ENCODE assay signal across 22 mouse cellular contexts in the genomic region with DNA sequence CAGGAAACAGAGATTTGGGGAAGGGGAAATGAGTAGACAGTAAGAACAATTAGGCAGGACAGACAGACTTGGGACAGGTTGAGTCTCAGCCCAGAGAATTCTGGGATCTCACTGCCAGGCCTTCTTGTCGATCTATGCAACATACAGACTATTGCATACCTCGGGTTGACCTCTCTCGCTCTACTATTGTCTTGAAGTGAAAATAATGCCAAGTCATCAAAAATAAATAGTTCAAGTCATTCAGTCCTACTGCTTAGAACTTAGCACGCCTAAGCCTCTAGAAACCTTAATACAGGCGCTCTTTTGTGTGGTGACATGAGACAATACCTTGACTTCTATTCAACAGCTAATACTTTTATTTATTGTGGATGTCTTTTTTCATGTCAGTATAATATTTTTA.
DNase-seq lines count a peak whose midpoint lies in the region; TF ChIP-seq lines count a peak whose summit lies in the region.
"Had no signal": no experiment of that assay in that cellular context is flagged by ENCODE, and none has a peak within 500 bp of the region (broad histone marks: within the 10 kb centered on the region; RNA-seq: fewer than 3 reads in every experiment).

No protein-coding gene starts in this region.

- 82% methylated on average over 5 of the region's 5 CpGs for WGBS in heart, embryonic 10.5 days

- H3K36me3 ChIP-seq in heart, embryonic 10.5 days: no peaks in the 10 kb centered on the region
- no peaks in the 10 kb centered on the region for H3K36me3 ChIP-seq in CH12.LX (replicated peaks in 1 of 2; ENCODE audit: control insufficient read depth in 1 of 2, insufficient read depth in 1 of 2, low read length in 1 of 2)
- H3K36me3 ChIP-seq in MEL (ENCODE audit: control insufficient read depth in 1 of 2, insufficient read depth in 2 of 2, low read length in 2 of 2): no peaks in the 10 kb centered on the region
- H3K36me3 ChIP-seq: embryonic facial prominence, embryonic 13.5 days; embryonic facial prominence, embryonic 15.5 days; forebrain, embryonic 10.5 days; forebrain, embryonic 12.5 days; G1E had no signal

- no peak for TF ChIP-seq CTCF in CH12.LX (conservative IDR thresholded peaks at IDR 0.05 in 1 of 2, IDR thresholded peaks at IDR 0.05 in 1 of 2; ENCODE audit: low read depth in 2 of 2, low read length in 2 of 2)
- TF ChIP-seq CTCF in MEL (IDR thresholded peaks at IDR 0.05 in 2 of 3, conservative IDR thresholded peaks at IDR 0.05 in 1 of 3; ENCODE audit: control insufficient read depth in 1 of 3, insufficient read depth in 1 of 3, low read depth in 2 of 3, low read length in 3 of 3, poor library complexity in 1 of 3, severe bottlenecking in 1 of 3): no peak

- H3K27ac ChIP-seq in heart, embryonic 10.5 days: no peak overlapping the region
- H3K27ac ChIP-seq in CH12.LX (ENCODE audit: insufficient read depth, low read depth) (no peak overlapping the region), MEL (ENCODE audit: control insufficient read depth, low read depth, low read length) (no peak overlapping the region)
- H3K27ac ChIP-seq: embryonic facial prominence, embryonic 13.5 days; embryonic facial prominence, embryonic 15.5 days; forebrain, embryonic 10.5 days; forebrain, embryonic 12.5 days had no signal

- TF ChIP-seq POLR2A in CH12.LX (IDR thresholded peaks at IDR 0.05; ENCODE audit: low read depth, low read length) (no peak), MEL (IDR thresholded peaks at IDR 0.05; ENCODE audit: control insufficient read depth in 1 of 2, insufficient read depth in 1 of 2, low read depth in 1 of 2, low read length in 2 of 2, poor library complexity in 1 of 2) (no peak)

- 0 out of 2 replicates have a peak, but pooled peaks cover 4% of the 10 kb centered on the region for H3K9me3 ChIP-seq in heart, embryonic 10.5 days
- H3K9me3 ChIP-seq in CH12.LX (replicated peaks; ENCODE audit: low read length) (peaks cover 11% of the 10 kb centered on the region), MEL (replicated peaks; ENCODE audit: insufficient read depth, low read length) (no peaks in the 10 kb centered on the region)
- H3K9me3 ChIP-seq: embryonic facial prominence, embryonic 15.5 days; forebrain, embryonic 10.5 days; forebrain, embryonic 12.5 days had no signal

- TF ChIP-seq RAD21 in CH12.LX (IDR thresholded peaks at IDR 0.05; ENCODE audit: low read depth, low read length): no peak
- TF ChIP-seq RAD21 in MEL (IDR thresholded peaks at IDR 0.05; ENCODE audit: low read depth, low read length): no peak

- in situ Hi-C loops in CH12.LX (cut with MboI; ENCODE audit: low pct_ligation_motif_present, low pct_unique_long_range_greater_than_20kb, low sequenced_read_pairs): no loop called here

- H3K9ac ChIP-seq in CH12.LX (ENCODE audit: insufficient read depth, low read depth): no peak overlapping the region
- no peak overlapping the region for H3K9ac ChIP-seq in MEL (ENCODE audit: control insufficient read depth, low read depth, low read length, poor library complexity, severe bottlenecking)
- H3K9ac ChIP-seq: embryonic facial prominence, embryonic 13.5 days; embryonic facial prominence, embryonic 15.5 days; forebrain, embryonic 12.5 days had no signal

- H3K4me2 ChIP-seq in CH12.LX (ENCODE audit: insufficient read depth, low read depth, poor library complexity, severe bottlenecking): no peak overlapping the region
- H3K4me2 ChIP-seq: embryonic facial prominence, embryonic 13.5 days; embryonic facial prominence, embryonic 15.5 days; forebrain, embryonic 12.5 days had no signal

- TF ChIP-seq EP300 in CH12.LX (IDR thresholded peaks at IDR 0.05; ENCODE audit: low read length) (no peak), MEL (IDR thresholded peaks at IDR 0.05; ENCODE audit: low read depth in 1 of 2, low read length in 2 of 2) (no peak)

- H3K4me1 ChIP-seq in heart, embryonic 10.5 days: no peaks in the 10 kb centered on the region
- no peaks in the 10 kb centered on the region for H3K4me1 ChIP-seq in CH12.LX (ENCODE audit: control insufficient read depth in 1 of 2, insufficient read depth in 2 of 2)
- no peaks in the 10 kb centered on the region for H3K4me1 ChIP-seq in MEL (ENCODE audit: control insufficient read depth in 1 of 2, insufficient read depth in 2 of 2, low read length in 2 of 2)
- H3K4me1 ChIP-seq: embryonic facial prominence, embryonic 13.5 days; embryonic facial prominence, embryonic 15.5 days; forebrain, embryonic 10.5 days; forebrain, embryonic 12.5 days had no signal

- dilution Hi-C loops in CH12.LX (cut with MboI; ENCODE audit: extremely low pct_ligation_motif_present, extremely low pct_unique_long_range_greater_than_20kb, low sequenced_read_pairs): no loop called here

- H3K27me3 ChIP-seq in heart, embryonic 10.5 days (ENCODE audit: insufficient read depth, poor library complexity, severe bottlenecking): no peaks in the 10 kb centered on the region
- H3K27me3 ChIP-seq in CH12.LX (replicated peaks) (no peaks in the 10 kb centered on the region), MEL (ENCODE audit: control insufficient read depth in 1 of 2, insufficient read depth in 2 of 2, low read length in 2 of 2) (no peaks in the 10 kb centered on the region)
- H3K27me3 ChIP-seq: embryonic facial prominence, embryonic 13.5 days; embryonic facial prominence, embryonic 15.5 days; forebrain, embryonic 12.5 days had no signal

- H3K79me2 ChIP-seq in CH12.LX (replicated peaks; ENCODE audit: control insufficient read depth, extremely low read depth, insufficient read depth, poor library complexity, severe bottlenecking) (no peaks in the 10 kb centered on the region), MEL (ENCODE audit: control insufficient read depth, insufficient read depth, low read length, poor library complexity) (no peaks in the 10 kb centered on the region)

- H3K4me3 ChIP-seq in heart, embryonic 10.5 days: no peak overlapping the region
- H3K4me3 ChIP-seq in CH12.LX (replicated peaks in 1 of 3; ENCODE audit: low read depth in 2 of 3, low read length in 2 of 3, poor library complexity in 1 of 3) (no peak overlapping the region), MEL (ENCODE audit: control insufficient read depth in 1 of 2, insufficient read depth in 1 of 2, low read depth in 2 of 2, low read length in 2 of 2) (no peak overlapping the region)
- H3K4me3 ChIP-seq: embryonic facial prominence, embryonic 13.5 days; embryonic facial prominence, embryonic 15.5 days; erythroblast, embryonic 14.5 days; forebrain, embryonic 10.5 days; forebrain, embryonic 12.5 days had no signal

- DNase-seq in heart, adult 11 months: peak; percentile 43
- DNase-seq in heart, embryonic 10.5 days (ENCODE audit: low spot score): no peak
- DNase-seq in CH12.LX (ENCODE audit: extremely low read depth): no peak
- DNase-seq in MEL (ENCODE audit: low read depth, low spot score): no peak
- DNase-seq in layer of hippocampus, postnatal 14 days (ENCODE audit: low spot score in 2 of 2): no peak
- DNase-seq: adrenal gland, adult 2 months; adrenal gland, postnatal 10 days; adrenal gland, postnatal 25 days; B cell, adult 2 months; cerebellum, adult 11 months; cerebellum, adult 18-20 months; cerebellum, adult 8-10 months; cerebellum, adult 9-11 months; cerebellum, postnatal 14 days; cerebellum, postnatal 36 days; embryo, embryonic 11 days had no signal

TF ChIP-seq in CH12.LX, 34 proteins besides CTCF, POLR2A, EP300 and RAD21:
- TF ChIP-seq E2F4 (IDR thresholded peaks at IDR 0.05; ENCODE audit: insufficient replicate concordance, low read depth, low read length) (no peak), KAT2A (IDR thresholded peaks at IDR 0.05; ENCODE audit: insufficient replicate concordance, low read length) (no peak), HCFC1 (IDR thresholded peaks at IDR 0.05; ENCODE audit: low read depth, low read length) (no peak), MAFK (IDR thresholded peaks at IDR 0.05; ENCODE audit: insufficient replicate concordance, low read length) (peak; percentile 85), NRF1 (IDR thresholded peaks at IDR 0.05; ENCODE audit: low read depth, low read length) (no peak), MXI1 (IDR thresholded peaks at IDR 0.05; ENCODE audit: low read depth, low read length) (no peak), ZKSCAN1 (IDR thresholded peaks at IDR 0.05; ENCODE audit: borderline replicate concordance, low read depth, low read length) (no peak), POLR2AphosphoS2 (IDR thresholded peaks at IDR 0.05; ENCODE audit: low read depth, low read length) (no peak)

TF ChIP-seq in MEL, 35 proteins besides CTCF, POLR2A, EP300 and RAD21:
- TF ChIP-seq ZC3H11A (IDR thresholded peaks at IDR 0.05; ENCODE audit: low read depth, low read length) (no peak), MAFK (IDR thresholded peaks at IDR 0.05; ENCODE audit: borderline replicate concordance, low read depth, low read length) (peak; percentile 65; the same call in 1 of the 2 replicates)
